Mouse (Mus musculus) thymus, adult 2 months (tissue): Measurements from ENCODE around the gene Agxt.

Source experiments
- CTCF ChIP-seq: fragments of 200-500 bp; IDR thresholded peaks from 2 replicates; pipeline ENCODE4 v1.5.1; 2012; ENCODE audit warnings: mild to moderate bottlenecking, control low read depth, low read length, moderate library complexity, borderline replicate concordance; ENCODE audit not compliant: control insufficient read depth, poor library complexity, insufficient read depth; ENCODE audit errors: extremely low read depth
- POLR2A ChIP-seq: fragments of 200-500 bp; IDR thresholded peaks from 2 replicates; pipeline ENCODE4 v1.6.1; 2012; ENCODE audit warnings: mild to moderate bottlenecking, low read length, control low read depth, moderate library complexity; ENCODE audit not compliant: control insufficient read depth, poor library complexity, insufficient read depth; ENCODE audit errors: extremely low read depth

DNA sequence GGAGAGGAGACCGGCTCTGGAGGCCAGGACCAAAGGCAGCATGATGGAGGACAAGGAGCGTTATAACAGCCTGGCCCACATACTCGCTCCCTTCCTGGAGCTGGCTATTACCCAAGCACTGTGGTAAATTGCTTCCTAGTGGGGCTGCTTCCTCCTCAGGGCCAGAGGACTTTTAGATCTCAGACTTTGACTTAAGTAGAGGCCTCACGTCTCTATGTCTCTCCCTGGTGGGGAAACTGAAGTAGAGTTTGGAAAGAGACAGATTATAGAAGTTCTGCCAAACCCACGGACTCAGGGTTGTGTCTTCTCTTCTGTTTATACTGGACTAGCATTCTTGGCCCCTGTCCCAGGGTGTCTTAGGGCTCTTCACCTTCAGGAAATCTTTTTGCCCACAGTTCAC, 9.8 kb upstream of the Agxt start:
- TF ChIP-seq CTCF, result no peak
- no peak for TF ChIP-seq POLR2A
